Mouse (Mus musculus): ENCODE results near the gene Rundc1.
"Not testable (repeated sequence)": the region's sequence is repeated elsewhere in the genome, so short reads cannot be mapped to it uniquely, and the experiment has no call there.

Gene Rundc1

DNA sequence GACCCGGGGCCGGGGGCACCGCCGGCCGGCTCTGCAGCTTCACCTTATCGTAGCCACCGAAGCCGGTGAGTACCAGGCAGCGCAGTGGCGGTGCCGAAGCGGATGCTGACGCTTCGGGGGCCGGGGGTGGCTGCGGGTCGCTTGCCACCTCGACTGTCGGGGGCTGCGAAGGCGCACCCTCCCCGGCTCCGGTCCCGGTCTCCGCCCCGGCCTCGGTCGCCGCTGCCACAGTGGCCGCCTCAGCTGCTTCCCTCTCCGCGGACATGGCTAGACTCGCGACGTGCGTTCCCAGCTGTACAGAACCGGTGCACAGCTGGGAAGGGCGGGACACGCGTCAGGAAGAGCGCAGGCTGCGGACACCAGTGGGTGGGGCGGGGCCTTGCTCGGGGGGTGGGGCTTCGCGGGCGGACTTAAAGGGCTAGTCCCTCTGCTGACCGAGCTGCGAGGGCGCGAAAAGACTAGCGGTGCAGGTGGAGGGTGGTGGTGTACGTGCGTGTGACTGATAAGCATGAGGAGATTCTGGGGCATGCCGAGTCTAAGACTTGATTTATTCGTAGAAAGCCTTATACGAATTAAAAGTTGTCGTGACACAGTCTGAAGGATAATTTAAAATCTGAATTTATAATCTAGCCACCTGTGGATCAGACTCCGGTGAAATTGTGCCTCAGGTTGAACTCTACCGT is 41.1 kb downstream of the Rundc1 start, which contains the start of gene Vat1:
TSS of gene Vat1 (minus strand) at position 362 of the 683 bp plus-strand sequence.
- peak; percentile 58 to 61 for DNase-seq (ENCODE audit: low spot score in 2 of 2)

GRCm38 (mm10) chr11:101466552-101466950 is 41.7 kb downstream of the Rundc1 start:
- not testable (repeated sequence) for DNase-seq (ENCODE audit: low spot score in 2 of 2)

DNA sequence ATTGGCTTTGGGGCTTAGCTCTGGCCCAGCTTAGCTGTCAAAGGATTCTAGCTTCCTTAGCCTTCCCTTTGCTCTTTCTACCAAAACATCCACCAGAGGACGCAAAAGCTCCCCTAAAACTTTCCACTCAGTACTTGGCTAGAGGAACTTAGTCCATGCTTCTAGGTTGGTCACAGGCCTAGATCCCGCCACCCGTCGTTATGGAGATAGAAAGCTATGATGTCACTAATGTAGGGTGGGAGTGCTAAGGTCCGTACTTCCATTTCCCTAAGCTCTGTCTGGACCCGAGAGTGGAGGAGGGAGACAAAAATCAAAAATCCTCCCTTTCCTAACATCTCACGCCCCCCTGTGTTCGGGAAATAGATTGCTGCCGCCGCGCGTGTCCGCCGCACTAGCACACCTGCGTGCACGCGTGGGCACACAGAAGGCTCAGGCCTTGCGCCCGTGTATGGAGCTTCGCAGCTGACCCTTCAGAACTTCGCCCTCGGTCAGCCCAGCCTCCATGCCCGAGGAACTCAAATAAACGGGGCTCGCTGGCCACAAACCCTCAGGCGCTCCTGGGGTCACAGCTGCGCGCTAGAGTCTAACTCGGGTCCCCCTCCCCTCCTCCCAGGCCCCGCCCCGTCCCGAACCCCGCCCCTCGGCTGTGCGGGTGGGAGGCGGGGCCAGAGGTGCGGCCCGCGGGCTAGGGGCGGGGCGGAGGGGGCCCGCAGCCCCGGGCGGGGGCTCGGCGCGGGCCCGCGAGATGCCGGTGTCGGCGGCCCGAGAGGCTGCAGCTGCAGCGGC is 42.8 kb downstream of the Rundc1 start:
- DNase-seq (ENCODE audit: low spot score in 2 of 2): peak; percentile 43 to 55

GRCm38 (mm10) chr11:101468263-101468688 is 43.4 kb downstream of the Rundc1 start:
- DNase-seq (ENCODE audit: low spot score in 2 of 2): no peak

- no peak for DNase-seq (ENCODE audit: low spot score in 2 of 2)
These were observed 43.8 kb downstream of the Rundc1 start for GRCm38 (mm10) chr11:101468731-101469130.

DNA sequence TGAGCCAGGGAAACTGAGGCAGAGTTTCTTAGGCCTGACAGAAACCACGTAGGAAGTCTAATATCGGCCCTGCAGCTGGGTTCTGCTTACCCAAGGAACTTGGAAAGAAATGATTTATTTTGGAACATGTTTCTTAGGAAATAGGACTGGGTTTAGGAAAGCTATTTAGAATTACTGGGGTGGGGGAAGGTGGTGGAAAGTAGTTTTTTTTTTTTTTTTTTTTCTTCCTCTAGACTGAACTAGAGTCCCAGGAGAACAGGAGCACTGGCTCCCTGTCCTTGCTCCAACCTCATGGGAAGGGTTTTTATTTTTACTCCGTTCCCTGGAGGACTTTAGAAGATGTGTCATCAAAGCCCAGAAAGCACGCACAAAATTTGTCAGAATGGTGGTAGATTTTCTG is 44.3 kb downstream of the Rundc1 start:
- no peak for DNase-seq (ENCODE audit: low spot score in 2 of 2)

GRCm38 (mm10) chr11:101470206-101470605 is 45.3 kb downstream of the Rundc1 start:
- no peak for DNase-seq (ENCODE audit: low spot score in 2 of 2)

DNA sequence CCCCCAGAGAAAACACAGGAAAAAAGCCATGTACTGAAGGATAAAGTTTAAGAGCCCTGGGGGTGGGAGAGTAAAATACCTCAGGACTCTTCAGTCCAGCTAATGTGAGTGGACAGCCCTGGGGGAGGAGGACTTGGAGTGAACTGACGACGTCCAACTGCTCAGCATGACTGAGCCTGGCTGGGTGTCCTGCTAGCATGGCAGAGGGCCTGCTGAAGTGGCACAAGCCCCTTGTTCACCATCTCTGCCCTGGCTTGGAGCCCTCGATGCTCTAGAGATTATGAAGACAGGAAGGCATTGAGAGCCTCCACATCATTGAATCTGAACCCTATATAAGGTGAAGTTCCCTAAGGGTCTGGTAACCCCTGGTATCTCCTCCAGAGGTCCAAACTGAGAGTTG is 47.0 kb downstream of the Rundc1 start:
- DNase-seq (ENCODE audit: low spot score in 2 of 2): no peak

- DNase-seq (ENCODE audit: low spot score in 2 of 2): no peak
These were observed 47.5 kb downstream of the Rundc1 start for GRCm38 (mm10) chr11:101472336-101472735.

DNA sequence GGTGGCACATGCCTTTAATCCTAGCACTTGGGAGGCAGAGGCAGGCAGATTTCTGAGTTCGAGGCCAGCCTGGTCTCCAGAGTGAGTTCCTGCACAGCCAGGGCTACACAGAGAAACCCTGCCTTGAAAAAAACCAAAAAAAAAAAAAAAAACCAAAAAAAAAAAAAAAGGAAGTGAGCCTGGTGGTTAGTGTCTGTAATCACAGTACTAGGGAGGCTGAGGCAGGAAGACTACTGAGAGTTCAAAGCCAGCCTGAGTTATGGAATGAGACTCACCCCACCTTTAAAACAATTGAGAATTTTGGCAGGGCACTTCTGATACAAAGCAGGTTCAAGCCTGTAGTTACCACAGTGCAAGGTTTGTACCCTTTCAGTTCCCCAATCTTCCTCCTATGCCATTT is 48.8 kb downstream of the Rundc1 start:
- DNase-seq (ENCODE audit: low spot score in 2 of 2): not testable (repeated sequence)

GRCm38 (mm10) chr11:101474298-101474697 is 49.4 kb downstream of the Rundc1 start:
- no peak for DNase-seq (ENCODE audit: low spot score in 2 of 2)

DNA sequence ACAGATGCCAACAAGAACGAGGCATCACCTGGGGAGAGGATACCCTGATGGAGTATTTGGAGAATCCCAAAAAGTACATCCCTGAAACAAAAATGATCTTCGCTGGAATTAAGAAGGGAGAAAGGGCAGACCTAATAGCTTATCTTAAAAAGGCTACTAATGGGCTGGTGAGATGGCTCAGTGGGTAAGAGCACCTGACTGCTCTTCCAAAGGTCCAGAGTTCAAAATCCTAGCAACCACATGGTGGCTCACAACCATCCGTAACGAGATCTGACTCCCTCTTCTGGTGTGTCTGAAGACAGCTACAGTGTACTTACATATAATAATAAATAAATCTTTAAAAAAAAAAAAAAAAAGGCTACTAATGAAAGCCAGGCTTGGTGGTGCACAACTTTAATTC is 51.5 kb downstream of the Rundc1 start:
- not testable (repeated sequence) for DNase-seq (ENCODE audit: low spot score in 2 of 2)

- DNase-seq (ENCODE audit: low spot score in 2 of 2): no peak
These were observed 52.3 kb downstream of the Rundc1 start for GRCm38 (mm10) chr11:101477194-101477551.

GRCm38 (mm10) chr11:101477552-101478211 is 52.8 kb downstream of the Rundc1 start:
- DNase-seq (ENCODE audit: low spot score in 2 of 2): no peak

DNA sequence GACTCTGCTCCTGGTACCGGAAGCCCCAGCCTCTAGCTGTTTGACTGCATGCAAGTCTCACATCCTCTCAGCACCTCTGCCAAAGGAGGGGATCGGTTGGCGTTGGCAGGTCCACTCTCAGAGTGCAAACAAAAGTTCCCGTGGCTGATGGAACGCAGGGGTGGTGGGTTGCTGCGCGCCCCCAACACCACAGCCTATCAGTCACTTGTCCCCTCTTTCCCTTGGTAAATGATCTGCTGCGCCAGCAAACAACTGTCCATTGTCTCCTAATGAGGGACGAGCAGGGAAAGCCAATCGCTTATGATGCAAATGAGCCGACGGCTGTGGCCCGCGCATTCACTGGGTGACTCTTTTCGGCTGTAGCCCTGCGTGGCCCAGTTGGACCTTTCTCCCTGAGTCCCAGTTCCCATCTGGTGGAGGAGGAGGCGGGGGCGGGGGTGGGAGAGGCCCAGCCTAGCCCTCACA is 54.3 kb downstream of the Rundc1 start:
- no peak for DNase-seq (ENCODE audit: low spot score in 2 of 2)

- no peak for DNase-seq (ENCODE audit: low spot score in 2 of 2)
These were observed 56.0 kb downstream of the Rundc1 start for GRCm38 (mm10) chr11:101480912-101481311.

GRCm38 (mm10) chr11:101483804-101484203 is 58.9 kb downstream of the Rundc1 start:
- no peak for DNase-seq (ENCODE audit: low spot score in 2 of 2)

GRCm38 (mm10) chr11:101484245-101484644 is 59.4 kb downstream of the Rundc1 start:
- DNase-seq (ENCODE audit: low spot score in 2 of 2): peak in 1 of 2 experiments; percentile 46

DNA sequence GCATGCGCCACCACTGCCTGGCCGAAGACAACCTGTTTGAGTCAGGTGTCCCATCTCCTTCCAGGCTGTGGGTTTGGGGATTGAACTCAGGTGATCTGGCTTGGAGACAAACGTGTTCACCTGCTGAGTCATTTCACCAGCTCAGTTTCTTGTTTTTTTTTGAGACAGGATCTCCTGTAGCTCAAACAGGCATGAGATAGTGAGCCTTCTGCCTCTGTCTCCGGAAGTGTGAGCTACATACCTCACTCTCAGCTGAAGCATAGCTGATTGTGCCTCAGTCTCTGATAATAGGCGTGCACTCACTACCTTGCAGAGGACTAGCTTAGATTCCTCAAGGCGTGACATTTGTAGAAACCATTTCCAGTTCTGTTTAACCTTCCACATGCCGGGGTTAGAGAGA is 59.9 kb downstream of the Rundc1 start:
- DNase-seq (ENCODE audit: low spot score in 2 of 2): no peak

Data from spleen, postnatal 36 days (tissue).